Mouse (Mus musculus): ENCODE measurements around the gene Rasl10a. TPM values are rescaled to one million over a fixed set of nuclear protein-coding genes. Genes with fewer than 3 reads are reported as not detected.
A peak's percentile ranks its signal among the peaks of the same experiment; 100 is the strongest.
"Not testable (repeated sequence)": the region's sequence is repeated elsewhere in the genome, so short reads cannot be mapped to it uniquely, and the experiment has no call there.

The Rasl10a gene
- polyA plus RNA-seq, 1 experiment from 2014 or later: 0.70 TPM

- peak overlapping the region; percentile 84; the same call in 1 of the 2 replicates for H3K4me3 ChIP-seq
- H3K27ac ChIP-seq (replicated peaks): no peak overlapping the region
- 68% methylated on average over 13 of the region's 13 CpGs for WGBS
- peak overlapping the region; percentile 19; the same call in 1 of the 2 replicates for H3K9ac ChIP-seq
- peaks cover 64% of the 10 kb centered on the region for H3K27me3 ChIP-seq (replicated peaks)
- H3K36me3 ChIP-seq: peaks cover 16% of the 10 kb centered on the region
- peaks cover 62% of the 10 kb centered on the region for H3K4me1 ChIP-seq
- peak overlapping the region; percentile 89 for H3K4me2 ChIP-seq
- no peaks in the 10 kb centered on the region for H3K9me3 ChIP-seq
- no peak for ATAC-seq (ENCODE audit: extremely low read depth, insufficient number of reproducible peaks, low FRiP score, low TSS enrichment)
These were observed 5.1 kb downstream of the Rasl10a start for GRCm38 (mm10) chr11:5062860-5063505.

GRCm38 (mm10) chr11:5063561-5064281 is 5.8 kb downstream of the Rasl10a start:
- Histone ChIP-seq H3K4me3 (peak overlapping the region; percentile 84), H3K4me1 (peaks cover 57% of the 10 kb centered on the region), H3K9ac (peak overlapping the region; percentile 89), H3K36me3 (peaks cover 23% of the 10 kb centered on the region), H3K9me3 (no peaks in the 10 kb centered on the region), H3K27ac (replicated peaks) (no peak overlapping the region), H3K27me3 (replicated peaks) (peaks cover 57% of the 10 kb centered on the region), H3K4me2 (peak overlapping the region; percentile 89)
- 60% methylated on average over 31 of the region's 31 CpGs for WGBS
- no peak for ATAC-seq (ENCODE audit: extremely low read depth, insufficient number of reproducible peaks, low FRiP score, low TSS enrichment)

- Histone ChIP-seq H3K4me2 (peak overlapping the region; percentile 89), H3K27ac (replicated peaks) (peak overlapping the region; percentile 80), H3K27me3 (replicated peaks) (peaks cover 49% of the 10 kb centered on the region), H3K9me3 (no peaks in the 10 kb centered on the region), H3K36me3 (peaks cover 31% of the 10 kb centered on the region), H3K4me1 (peaks cover 49% of the 10 kb centered on the region), H3K9ac (peak overlapping the region; percentile 89), H3K4me3 (peak overlapping the region; percentile 84)
- ATAC-seq (ENCODE audit: extremely low read depth, insufficient number of reproducible peaks, low FRiP score, low TSS enrichment): no peak
- WGBS: 15% methylated on average over 38 of the region's 38 CpGs
These were observed 6.5 kb downstream of the Rasl10a start for GRCm38 (mm10) chr11:5064282-5065055.

- Histone ChIP-seq H3K27ac (replicated peaks) (peak within 1 kb of the TSS; percentile 80), H3K9ac (peak within 1 kb of the TSS; percentile 89), H3K27me3 (replicated peaks) (peaks cover 41% of the 10 kb centered on the region), H3K4me3 (peak within 1 kb of the TSS; percentile 84), H3K4me2 (peak within 1 kb of the TSS; percentile 89), H3K4me1 (peaks cover 45% of the 10 kb centered on the region), H3K36me3 (peaks cover 37% of the 10 kb centered on the region), H3K9me3 (no peaks in the 10 kb centered on the region)
- peak; percentile 80 for ATAC-seq (ENCODE audit: extremely low read depth, insufficient number of reproducible peaks, low FRiP score, low TSS enrichment)
- WGBS: under 1% methylated on average over 47 of the region's 50 CpGs
These were observed 7.3 kb downstream of the Rasl10a start, which contains the start of gene Gas2l1 for GRCm38 (mm10) chr11:5065056-5065821. Gene Gas2l1, minus strand, starts transcription at chr11:5065327.

- no peak overlapping the region for H3K9ac ChIP-seq
- H3K4me2 ChIP-seq: no peak overlapping the region
- H3K4me1 ChIP-seq: peaks cover 32% of the 10 kb centered on the region
- peaks cover 46% of the 10 kb centered on the region for H3K36me3 ChIP-seq
- no peak overlapping the region for H3K4me3 ChIP-seq
- no peak overlapping the region for H3K27ac ChIP-seq (replicated peaks)
- ATAC-seq (ENCODE audit: extremely low read depth, insufficient number of reproducible peaks, low FRiP score, low TSS enrichment): no peak
- H3K9me3 ChIP-seq: no peaks in the 10 kb centered on the region
- peaks cover 23% of the 10 kb centered on the region for H3K27me3 ChIP-seq (replicated peaks)
These were observed 9.1 kb downstream of the Rasl10a start for GRCm38 (mm10) chr11:5067063-5067462.

GRCm38 (mm10) chr11:5068126-5068971 is 10.4 kb downstream of the Rasl10a start:
- H3K4me2 ChIP-seq: no peak overlapping the region
- H3K27me3 ChIP-seq (replicated peaks): peaks cover 10% of the 10 kb centered on the region
- no peak overlapping the region for H3K9ac ChIP-seq
- H3K4me1 ChIP-seq: peaks cover 19% of the 10 kb centered on the region
- WGBS: 83% methylated on average over 9 of the region's 9 CpGs
- no peak overlapping the region for H3K4me3 ChIP-seq
- H3K27ac ChIP-seq (replicated peaks): no peak overlapping the region
- no peaks in the 10 kb centered on the region for H3K9me3 ChIP-seq
- H3K36me3 ChIP-seq: peaks cover 59% of the 10 kb centered on the region
- ATAC-seq (ENCODE audit: extremely low read depth, insufficient number of reproducible peaks, low FRiP score, low TSS enrichment): no peak

- ATAC-seq (ENCODE audit: extremely low read depth, insufficient number of reproducible peaks, low FRiP score, low TSS enrichment): no peak
- H3K27ac ChIP-seq (replicated peaks): no peak overlapping the region
- no peaks in the 10 kb centered on the region for H3K27me3 ChIP-seq (replicated peaks)
- H3K9me3 ChIP-seq: no peaks in the 10 kb centered on the region
- no peak overlapping the region for H3K4me3 ChIP-seq
- WGBS: 72% methylated on average over 4 of the region's 4 CpGs
- no peaks in the 10 kb centered on the region for H3K4me1 ChIP-seq
- no peak overlapping the region for H3K9ac ChIP-seq
- no peak overlapping the region for H3K4me2 ChIP-seq
- H3K36me3 ChIP-seq: peaks cover 90% of the 10 kb centered on the region
These were observed 17.0 kb downstream of the Rasl10a start for GRCm38 (mm10) chr11:5074882-5075281.

- Histone ChIP-seq H3K9me3 (no peaks in the 10 kb centered on the region), H3K4me3 (no peak overlapping the region), H3K27me3 (replicated peaks) (no peaks in the 10 kb centered on the region), H3K27ac (replicated peaks) (no peak overlapping the region), H3K36me3 (peaks cover 90% of the 10 kb centered on the region), H3K4me2 (no peak overlapping the region), H3K4me1 (no peaks in the 10 kb centered on the region), H3K9ac (no peak overlapping the region)
- no peak for ATAC-seq (ENCODE audit: extremely low read depth, insufficient number of reproducible peaks, low FRiP score, low TSS enrichment)
These were observed 17.8 kb downstream of the Rasl10a start for GRCm38 (mm10) chr11:5075760-5076159.

- WGBS: 86% methylated on average over 4 of the region's 5 CpGs
- not testable (repeated sequence) for H3K9me3 ChIP-seq; H3K9ac ChIP-seq; ATAC-seq (ENCODE audit: extremely low read depth, insufficient number of reproducible peaks, low FRiP score, low TSS enrichment); H3K27me3 ChIP-seq (replicated peaks); H3K4me1 ChIP-seq; H3K4me3 ChIP-seq; H3K27ac ChIP-seq (replicated peaks); H3K4me2 ChIP-seq
- peaks cover 87% of the 10 kb centered on the region for H3K36me3 ChIP-seq
These were observed 18.9 kb downstream of the Rasl10a start for GRCm38 (mm10) chr11:5076843-5077242.

- Histone ChIP-seq H3K9ac (no peak overlapping the region), H3K4me3 (no peak overlapping the region), H3K27ac (replicated peaks) (no peak overlapping the region), H3K4me1 (peaks cover 3% of the 10 kb centered on the region; the same call in 1 of the 2 replicates), H3K4me2 (no peak overlapping the region), H3K9me3 (no peaks in the 10 kb centered on the region), H3K36me3 (peaks cover 94% of the 10 kb centered on the region), H3K27me3 (replicated peaks) (no peaks in the 10 kb centered on the region)
- WGBS: 92% methylated on average over 1 of the region's 1 CpGs
- no peak for ATAC-seq (ENCODE audit: extremely low read depth, insufficient number of reproducible peaks, low FRiP score, low TSS enrichment)
These were observed 31.2 kb downstream of the Rasl10a start for GRCm38 (mm10) chr11:5089147-5089546.
